Mouse (Mus musculus) kidney, embryonic 14.5 days (tissue): Measurements from ENCODE around the gene Pde10a. TPM values are rescaled to one million over a fixed set of nuclear protein-coding genes. Genes with fewer than 3 reads are reported as not detected.
A peak's percentile ranks its signal among the peaks of the same experiment; 100 is the strongest.

Experiments
- ATAC-seq: fragments of 200-750 bp; cut with Nextera tagmentation; 2 replicates; pipeline ENCODE4 v1.8.0; 2017; ENCODE audit warnings: moderate number of reproducible peaks, mild to moderate bottlenecking, moderate TSS enrichment, moderate library complexity; ENCODE audit not compliant: low FRiP score, low TSS enrichment
- H3K27ac ChIP-seq: fragments of 300-500 bp; sonication (generic); 2 replicates; pipeline ENCODE4 v1.5.1; 2014; ENCODE audit warnings: low read depth, mild to moderate bottlenecking, low read length, moderate library complexity, mixed read lengths
- H3K27me3 ChIP-seq: fragments of 300-500 bp; sonication (generic); 2 replicates; pipeline ENCODE4 v1.6.1; 2014; ENCODE audit warnings: mild to moderate bottlenecking, low read length; ENCODE audit not compliant: control insufficient read depth, insufficient read depth
- H3K36me3 ChIP-seq: fragments of 300-500 bp; sonication (generic); 2 replicates; pipeline ENCODE4 v1.6.1; 2014; ENCODE audit warnings: low read length, mixed read lengths; ENCODE audit not compliant: control insufficient read depth, insufficient read depth
- H3K4me1 ChIP-seq: fragments of 300-500 bp; sonication (generic); 2 replicates; pipeline ENCODE4 v1.6.1; 2014; ENCODE audit warnings: low read length, mixed read lengths; ENCODE audit not compliant: control insufficient read depth, insufficient read depth
- H3K4me2 ChIP-seq: fragments of 300-500 bp; sonication (generic); replicated peaks from 2 replicates; pipeline ENCODE4 v1.6.1; 2014; ENCODE audit warnings: low read depth, mild to moderate bottlenecking, low read length
- H3K4me3 ChIP-seq: fragments of 300-500 bp; sonication (generic); 2 replicates; pipeline ENCODE4 v1.5.1; 2014; ENCODE audit warnings: mild to moderate bottlenecking, low read length
- H3K9ac ChIP-seq: fragments of 300-500 bp; sonication (generic); 2 replicates; pipeline ENCODE4 v1.6.1; 2014; ENCODE audit warnings: low read depth, mild to moderate bottlenecking, low read length, moderate library complexity
- H3K9me3 ChIP-seq: fragments of 300-500 bp; sonication (generic); 2 replicates; pipeline ENCODE4 v1.6.1; 2016; ENCODE audit warnings: low read length; ENCODE audit not compliant: control insufficient read depth
- WGBS: fragments of 180-500 bp; shearing (Covaris S2); extraction: QIAGEN DNeasy Blood & Tissue Kit; methylation state at CpG from one replicate; pipeline ENCODE4 v1.1.7; 2014; 5-methylcytosine and 5-hydroxymethylcytosine counted together
- polyA plus RNA-seq: library from polyadenylated mRNA; unstranded; fragments of >200 nt; fragmentation: Nextera tagmentation; extraction: Ambion mirVana; gene quantifications from 2 replicates; pipeline ENCODE4 v1.2.1, GENCODE M21; 2014

Gene Pde10a
- polyA plus RNA-seq, 1 experiment from 2014 or later = 2.3 TPM

- H3K4me3 ChIP-seq = no peak overlapping the region
- 0 out of 2 replicates have a peak, but pooled peaks cover 2% of the 10 kb centered on the region for H3K4me1 ChIP-seq
- H3K36me3 ChIP-seq = no peaks in the 10 kb centered on the region
- no peak overlapping the region for H3K27ac ChIP-seq
- no peak overlapping the region for H3K4me2 ChIP-seq
- WGBS = 87% methylated on average over 8 of the region's 8 CpGs
- no peaks in the 10 kb centered on the region for H3K27me3 ChIP-seq
- no peak overlapping the region for H3K9ac ChIP-seq
- no peaks in the 10 kb centered on the region for H3K9me3 ChIP-seq
- ATAC-seq = no peak
These were observed 56.4 kb downstream of the Pde10a start for GRCm38 (mm10) chr17:8581579-8581978.

GRCm38 (mm10) chr17:8592427-8593277, 67.5 kb downstream of the Pde10a start:
- peak; percentile 64 for ATAC-seq
- 11% methylated on average over 22 of the region's 22 CpGs for WGBS
- Histone ChIP-seq H3K27ac (no peak overlapping the region), H3K36me3 (no peaks in the 10 kb centered on the region), H3K4me3 (peak overlapping the region; percentile 10; the same call in 1 of the 2 replicates), H3K9ac (no peak overlapping the region), H3K4me2 (peak overlapping the region; percentile 38), H3K4me1 (no peaks in the 10 kb centered on the region), H3K9me3 (no peaks in the 10 kb centered on the region), H3K27me3 (no peaks in the 10 kb centered on the region)

- ATAC-seq = 0 out of 2 replicates have a peak, but pooled peaks have one; percentile 43
- Histone ChIP-seq H3K4me2 (no peak overlapping the region), H3K4me1 (no peaks in the 10 kb centered on the region), H3K27me3 (no peaks in the 10 kb centered on the region), H3K9ac (no peak overlapping the region), H3K36me3 (no peaks in the 10 kb centered on the region), H3K9me3 (no peaks in the 10 kb centered on the region), H3K27ac (no peak overlapping the region), H3K4me3 (no peak overlapping the region)
- 5% methylated on average over 7 of the region's 7 CpGs for WGBS
These were observed 72.6 kb downstream of the Pde10a start for GRCm38 (mm10) chr17:8597790-8598189.

GRCm38 (mm10) chr17:8602976-8603375, 77.8 kb downstream of the Pde10a start:
- Histone ChIP-seq H3K4me1 (no peaks in the 10 kb centered on the region), H3K9me3 (no peaks in the 10 kb centered on the region), H3K36me3 (no peaks in the 10 kb centered on the region), H3K9ac (no peak overlapping the region), H3K4me3 (no peak overlapping the region), H3K4me2 (no peak overlapping the region), H3K27ac (no peak overlapping the region), H3K27me3 (no peaks in the 10 kb centered on the region)
- 95% methylated on average over 3 of the region's 3 CpGs for WGBS
- no peak for ATAC-seq

- Histone ChIP-seq H3K4me3 (no peak overlapping the region), H3K9me3 (no peaks in the 10 kb centered on the region), H3K4me2 (no peak overlapping the region), H3K4me1 (no peaks in the 10 kb centered on the region), H3K9ac (no peak overlapping the region), H3K27me3 (no peaks in the 10 kb centered on the region), H3K27ac (no peak overlapping the region), H3K36me3 (no peaks in the 10 kb centered on the region)
- ATAC-seq = no peak
- WGBS = 85% methylated on average over 5 of the region's 5 CpGs
These were observed 80.7 kb downstream of the Pde10a start for GRCm38 (mm10) chr17:8605921-8606320.

GRCm38 (mm10) chr17:8606695-8607094, 81.5 kb downstream of the Pde10a start:
- Histone ChIP-seq H3K27me3 (no peaks in the 10 kb centered on the region), H3K27ac (no peak overlapping the region), H3K9me3 (no peaks in the 10 kb centered on the region), H3K4me2 (no peak overlapping the region), H3K4me1 (no peaks in the 10 kb centered on the region), H3K4me3 (no peak overlapping the region), H3K36me3 (no peaks in the 10 kb centered on the region), H3K9ac (no peak overlapping the region)
- 71% methylated on average over 3 of the region's 3 CpGs for WGBS
- no peak for ATAC-seq

GRCm38 (mm10) chr17:8611916-8612315, 86.7 kb downstream of the Pde10a start:
- H3K4me2 ChIP-seq = no peak overlapping the region
- no peak overlapping the region for H3K27ac ChIP-seq
- no peaks in the 10 kb centered on the region for H3K4me1 ChIP-seq
- H3K9ac ChIP-seq = no peak overlapping the region
- H3K4me3 ChIP-seq = no peak overlapping the region
- H3K36me3 ChIP-seq = no peaks in the 10 kb centered on the region
- H3K9me3 ChIP-seq = no peaks in the 10 kb centered on the region
- WGBS = 84% methylated on average over 4 of the region's 4 CpGs
- ATAC-seq = no peak
- 0 out of 2 replicates have a peak, but pooled peaks cover 3% of the 10 kb centered on the region for H3K27me3 ChIP-seq

- Histone ChIP-seq H3K9ac (no peak overlapping the region), H3K4me3 (no peak overlapping the region), H3K27ac (no peak overlapping the region), H3K36me3 (no peaks in the 10 kb centered on the region), H3K4me2 (no peak overlapping the region), H3K9me3 (no peaks in the 10 kb centered on the region), H3K27me3 (0 out of 2 replicates have a peak, but pooled peaks cover 3% of the 10 kb centered on the region), H3K4me1 (no peaks in the 10 kb centered on the region)
- 29% methylated on average over 7 of the region's 7 CpGs for WGBS
- ATAC-seq = peak; percentile 49; the same call in 1 of the 2 replicates
These were observed 88.8 kb downstream of the Pde10a start for GRCm38 (mm10) chr17:8613882-8614551.

- Histone ChIP-seq H3K9me3 (no peaks in the 10 kb centered on the region), H3K27me3 (no peaks in the 10 kb centered on the region), H3K4me2 (no peak overlapping the region), H3K36me3 (no peaks in the 10 kb centered on the region), H3K9ac (no peak overlapping the region), H3K4me1 (peaks cover 15% of the 10 kb centered on the region), H3K27ac (no peak overlapping the region), H3K4me3 (no peak overlapping the region)
- WGBS = 35% methylated on average over 5 of the region's 5 CpGs
- no peak for ATAC-seq
These were observed 95.2 kb downstream of the Pde10a start for GRCm38 (mm10) chr17:8620346-8620745.
